Mouse (Mus musculus) gastrocnemius, adult 2 months (tissue): ENCODE results near the gene Tax1bp3. TPM values are rescaled to one million over a fixed set of nuclear protein-coding genes. Genes with fewer than 3 reads are reported as not detected.

Experiments
- DNase-seq: peaks from one replicate; pipeline ENCODE4 v3.0.0; 2022
- H3K27ac ChIP-seq: fragments of 200-600 bp; 2 replicates; pipeline ENCODE4 v1.8.1; 2022; ENCODE audit warnings: mild to moderate bottlenecking
- H3K4me3 ChIP-seq: fragments of 200-600 bp; 2 replicates; pipeline ENCODE4 v1.8.1; 2022; ENCODE audit warnings: mild to moderate bottlenecking, moderate library complexity
- CTCF ChIP-seq: fragments of 200-600 bp; IDR thresholded peaks from 2 replicates; pipeline ENCODE4 v1.8.1; 2022; ENCODE audit warnings: antibody characterized with exemption, mild to moderate bottlenecking, moderate library complexity
- intact Hi-C: fragments of 180-260 bp; cut with DNase I; formaldehyde crosslinking; loops from one replicate; pipeline ENCODE4 v1.15.1; 2025
- long read RNA-seq, 2 experiments: library from polyadenylated mRNA; stranded (forward); transcript quantifications; one replicate each; pipeline ENCODE4 v2.0.0; 2021
- total RNA-seq, 2 experiments: library from RNA; stranded (reverse); gene quantifications; 2 replicates each; pipeline ENCODE4 v1.2.3; 2021

Tax1bp3 gene
- total RNA-seq, result 10 to 100 TPM in 1 of 2 experiments, 1 to 10 TPM in 1; 6.5 to 13.9 TPM
- long read RNA-seq, experiment 1, transcript Tax1bp3-201 (4 exons, 1,523 nt), result major isoform, 8 of 8 reads
- long read RNA-seq, experiment 1, partial matches to known transcripts, result 0 of 8 reads
- long read RNA-seq, experiment 1, other reads (novel, unspliced or antisense), result 0 of 8 reads
- long read RNA-seq, experiment 2, partial matches to known transcripts, result 0 of 4 reads
- long read RNA-seq, experiment 2, other reads (novel, unspliced or antisense), result 2 of 4 reads

GRCm38 (mm10) chr11:73176608-73177508, at the start of gene Tax1bp3, which contains the start of gene Emc6:
Tax1bp3 (plus strand) TSS chr11:73177083.
Emc6 (minus strand) TSS chr11:73177037.
- intact Hi-C loops, result loop anchor here (2.0 to 5.0 kb wide), 2 partner anchors 22 to 40 kb away; partner anchors contain the start of genes Ctns, Haspin and Shpk
- Histone ChIP-seq H3K4me3 (peak within 1 kb of the TSS; percentile 99), H3K27ac (peak within 1 kb of the TSS; percentile 97)
- no peak for TF ChIP-seq CTCF
- DNase-seq, result peak; percentile 98

DNA sequence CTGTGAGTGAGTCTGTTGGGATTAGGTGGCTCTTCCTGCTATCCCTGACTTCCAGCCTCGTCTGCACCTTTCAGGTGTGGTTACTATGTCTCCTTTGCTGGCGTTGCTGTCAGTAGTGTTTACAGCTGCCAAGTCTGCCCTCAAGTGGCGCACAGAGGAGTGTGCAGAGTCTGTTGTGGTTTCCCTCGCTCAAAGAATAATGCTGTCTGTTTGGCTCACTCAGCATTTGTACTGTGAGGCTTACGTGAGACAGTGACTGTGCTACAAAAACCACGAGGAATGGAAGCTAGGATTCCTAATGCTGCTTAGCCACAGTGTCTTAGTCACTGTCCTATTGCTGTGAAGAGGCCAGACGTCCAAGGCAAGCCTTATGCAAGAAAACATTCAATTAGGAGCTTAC, 45.9 kb upstream of the Tax1bp3 start:
- intact Hi-C loops, result no loop called here
- peak; percentile 42 for TF ChIP-seq CTCF
- peak overlapping the region; percentile 57; the same call in 1 of the 2 replicates for H3K27ac ChIP-seq
- DNase-seq, result no peak
- no peak overlapping the region for H3K4me3 ChIP-seq

DNA sequence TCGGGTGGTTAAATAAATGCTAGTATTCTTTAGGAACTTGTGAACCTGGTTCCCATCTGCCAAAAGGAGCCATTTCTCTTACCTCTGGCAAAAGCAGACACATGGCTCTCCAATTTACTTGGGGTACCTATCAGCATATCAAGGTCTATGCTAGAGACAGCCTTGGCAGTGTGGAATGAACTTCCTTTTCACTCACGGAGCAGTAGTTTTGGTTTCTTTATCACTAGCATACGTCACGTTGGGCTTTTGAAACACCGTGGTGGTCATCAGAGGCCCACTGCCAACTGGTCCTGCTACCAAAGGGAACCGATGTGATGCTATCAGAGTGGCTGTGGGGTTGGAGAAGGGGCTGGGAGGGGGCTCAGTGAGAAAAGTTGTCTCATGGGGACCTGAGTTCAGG, 43.9 kb upstream of the Tax1bp3 start:
- no peak for TF ChIP-seq CTCF
- H3K4me3 ChIP-seq, result no peak overlapping the region
- intact Hi-C loops, result no loop called here
- H3K27ac ChIP-seq, result no peak overlapping the region
- DNase-seq, result no peak

DNA sequence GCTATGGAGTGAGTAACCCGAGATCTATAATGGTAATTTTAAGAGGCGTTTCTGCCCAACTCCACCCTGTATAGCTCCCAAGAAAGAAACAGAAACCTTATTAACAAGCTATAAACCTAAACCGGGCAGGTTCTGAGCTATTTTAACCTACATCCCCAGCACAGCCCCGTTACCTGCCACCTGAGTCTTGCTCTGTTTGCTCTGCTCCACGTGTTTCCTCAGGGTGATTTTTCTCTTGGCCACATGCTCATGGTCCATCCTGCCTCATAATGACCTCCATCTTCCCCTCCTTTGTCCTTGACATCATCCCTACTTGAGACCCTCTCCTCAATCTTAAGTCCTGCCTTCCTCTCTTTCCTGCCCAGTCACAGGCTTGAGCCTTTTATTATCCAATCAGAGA, 42.7 kb upstream of the Tax1bp3 start:
- intact Hi-C loops, result no loop called here
- Histone ChIP-seq H3K4me3 (no peak overlapping the region), H3K27ac (no peak overlapping the region)
- no peak for TF ChIP-seq CTCF
- no peak for DNase-seq

- intact Hi-C loops, result loop anchor here (5.0 kb wide), 2 partner anchors 41 to 141 kb away; partner anchors contain the start of genes Emc6 and Tax1bp3
- no peak for TF ChIP-seq CTCF
- no peak for DNase-seq
- Histone ChIP-seq H3K27ac (no peak overlapping the region), H3K4me3 (peak overlapping the region; percentile 83)
Observed at GRCm38 (mm10) chr11:73136587-73136986, 40.3 kb upstream of the Tax1bp3 start.

DNA sequence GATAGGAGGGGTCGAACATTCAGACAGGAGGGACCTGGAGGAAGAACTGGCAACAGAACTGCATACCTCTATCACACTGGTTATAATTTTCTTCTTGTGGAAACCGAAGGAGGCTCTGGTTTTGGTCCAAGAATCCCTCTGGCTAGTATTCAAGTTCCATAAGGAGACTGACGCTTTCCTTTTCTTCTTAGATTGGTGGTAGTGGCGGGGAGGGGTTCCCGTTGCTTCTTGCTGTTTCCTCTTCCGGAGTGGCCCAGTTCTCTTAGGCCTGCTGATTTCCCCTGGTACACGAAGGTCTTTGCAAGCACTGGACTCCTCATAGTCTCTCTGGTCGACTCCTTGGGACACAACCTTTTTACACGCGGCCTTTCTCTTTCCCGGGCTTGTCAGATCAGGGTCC, 39.8 kb upstream of the Tax1bp3 start:
- Histone ChIP-seq H3K27ac (no peak overlapping the region), H3K4me3 (peak overlapping the region; percentile 83)
- DNase-seq, result no peak
- TF ChIP-seq CTCF, result no peak
- intact Hi-C loops, result loop anchor here (5.0 kb wide), 2 partner anchors 40 to 140 kb away; partner anchors contain the start of genes Emc6 and Tax1bp3

- intact Hi-C loops, result loop anchor here (1.0 to 5.0 kb wide), 3 partner anchors 22 to 139 kb away; partner anchors contain the start of genes Emc6, P2rx5 and Tax1bp3
- Histone ChIP-seq H3K27ac (peak within 1 kb of the TSS; percentile 67), H3K4me3 (peak within 1 kb of the TSS; percentile 83)
- peak; percentile 7 for TF ChIP-seq CTCF
- DNase-seq, result peak; percentile 95
Observed at GRCm38 (mm10) chr11:73137591-73138501, 39.0 kb upstream of the Tax1bp3 start, which contains the start of gene Haspin. Haspin (minus strand) TSS chr11:73138294.

DNA sequence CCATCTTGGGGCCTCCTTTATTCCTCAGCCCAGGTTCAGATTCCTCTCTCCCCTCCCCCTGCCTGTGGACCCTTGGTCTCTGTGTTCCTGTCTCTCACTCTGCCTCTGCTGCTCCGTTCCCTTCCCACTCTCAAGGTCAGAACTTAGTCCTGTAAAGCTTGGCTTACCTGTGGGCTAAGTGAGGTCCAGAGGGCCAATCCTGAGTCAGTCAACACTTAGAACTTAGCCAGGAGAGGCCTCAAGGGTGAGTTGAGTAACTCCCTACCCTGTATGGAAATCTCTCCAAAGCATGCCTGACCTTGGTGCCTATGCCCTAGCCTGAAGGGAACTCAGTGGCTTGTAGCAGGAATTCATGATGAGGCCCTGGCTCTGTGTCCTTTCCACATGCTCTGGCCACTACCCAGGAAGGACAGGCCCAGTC, 32.6 kb upstream of the Tax1bp3 start:
- Histone ChIP-seq H3K27ac (peak overlapping the region; percentile 66), H3K4me3 (no peak overlapping the region)
- DNase-seq, result peak; percentile 31
- intact Hi-C loops, result no loop called here
- TF ChIP-seq CTCF, result no peak

GRCm38 (mm10) chr11:73146026-73146974, 30.6 kb upstream of the Tax1bp3 start:
- peak; percentile 82 for DNase-seq
- H3K27ac ChIP-seq, result peak overlapping the region; percentile 76
- no peak overlapping the region for H3K4me3 ChIP-seq
- intact Hi-C loops, result loop anchor here (1.0 kb wide), 1 partner anchor 14 kb away; the partner anchor contains the start of gene P2rx5
- TF ChIP-seq CTCF, result no peak

- TF ChIP-seq CTCF, result no peak
- no peak overlapping the region for H3K4me3 ChIP-seq
- DNase-seq, result no peak
- intact Hi-C loops, result loop anchor here (1.0 kb wide), 1 partner anchor 13 kb away; the partner anchor contains the start of gene P2rx5
- H3K27ac ChIP-seq, result peak overlapping the region; percentile 20; the same call in 1 of the 2 replicates
Observed at GRCm38 (mm10) chr11:73146975-73147365, 29.9 kb upstream of the Tax1bp3 start.

DNA sequence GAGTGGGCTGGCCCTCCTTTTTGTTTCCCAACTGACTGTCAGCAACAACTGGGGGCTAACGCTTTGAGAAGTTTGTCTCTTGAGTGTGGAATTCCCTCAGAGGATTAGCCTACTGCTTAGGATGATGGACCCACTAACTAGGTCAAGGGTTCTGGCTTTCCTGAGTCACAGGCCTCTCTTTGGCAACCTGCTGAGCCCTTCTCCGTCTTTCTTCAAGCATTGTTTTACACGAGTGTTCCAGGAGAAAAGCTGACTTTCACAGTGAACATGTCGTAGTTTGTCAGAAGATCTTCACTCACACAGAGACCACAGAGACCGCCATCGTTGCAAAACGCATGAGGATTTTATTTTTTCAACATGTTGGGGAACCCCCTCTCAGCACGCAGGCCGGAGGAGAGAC, 28.7 kb upstream of the Tax1bp3 start:
- no peak for TF ChIP-seq CTCF
- DNase-seq, result no peak
- H3K4me3 ChIP-seq, result no peak overlapping the region
- intact Hi-C loops, result no loop called here
- no peak overlapping the region for H3K27ac ChIP-seq
